Mouse (Mus musculus) left cerebral cortex, adult 11 months (tissue): ENCODE data around the gene Cdh23.

Source experiments
- DNase-seq: peaks from one replicate; pipeline ENCODE4 v3.0.0; 2022; ENCODE audit warnings: low spot score

Gene Cdh23

DNA sequence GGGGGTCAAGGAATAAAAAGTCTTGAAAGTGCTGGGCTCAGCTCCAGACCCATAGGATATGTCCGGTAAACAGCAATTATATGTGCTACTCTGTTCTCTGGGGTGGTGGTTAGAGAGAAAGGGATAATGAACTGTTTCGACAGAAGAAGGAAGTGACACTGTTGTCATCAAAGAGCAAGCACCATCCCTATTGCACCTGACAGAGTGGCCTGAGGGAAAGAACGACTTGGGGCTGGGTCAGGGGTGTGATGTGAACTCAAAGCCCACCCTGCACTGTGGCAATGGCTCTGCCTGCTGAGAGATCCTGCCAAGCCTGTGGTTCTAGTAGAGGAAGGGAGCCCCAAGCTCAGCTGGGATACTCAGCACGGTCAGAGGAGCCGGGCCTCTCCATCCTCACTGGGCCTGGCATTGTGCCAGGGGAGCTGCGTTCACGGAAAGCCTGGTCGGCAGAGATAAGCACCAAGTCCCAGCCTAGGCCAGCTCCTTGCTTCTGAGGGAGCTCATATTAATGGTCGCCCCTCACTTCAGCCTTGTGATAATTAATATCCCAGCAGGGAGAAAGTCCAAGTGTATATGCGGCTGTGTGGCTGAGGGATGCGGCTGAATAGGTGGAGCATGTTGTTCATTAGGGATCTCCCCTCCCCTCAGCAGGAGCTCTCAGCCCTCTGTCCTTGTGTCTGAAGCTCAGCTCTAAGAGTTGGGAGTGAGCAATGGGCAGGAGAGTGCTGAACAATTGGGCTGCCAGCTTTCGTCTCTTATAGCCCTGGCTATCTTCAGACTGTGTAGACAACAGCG lies 119.0 kb downstream of the Cdh23 start:
- DNase-seq = no peak

- DNase-seq = no peak
Measured at GRCm38 (mm10) chr10:60574851-60575250, 121.4 kb downstream of the Cdh23 start.

DNA sequence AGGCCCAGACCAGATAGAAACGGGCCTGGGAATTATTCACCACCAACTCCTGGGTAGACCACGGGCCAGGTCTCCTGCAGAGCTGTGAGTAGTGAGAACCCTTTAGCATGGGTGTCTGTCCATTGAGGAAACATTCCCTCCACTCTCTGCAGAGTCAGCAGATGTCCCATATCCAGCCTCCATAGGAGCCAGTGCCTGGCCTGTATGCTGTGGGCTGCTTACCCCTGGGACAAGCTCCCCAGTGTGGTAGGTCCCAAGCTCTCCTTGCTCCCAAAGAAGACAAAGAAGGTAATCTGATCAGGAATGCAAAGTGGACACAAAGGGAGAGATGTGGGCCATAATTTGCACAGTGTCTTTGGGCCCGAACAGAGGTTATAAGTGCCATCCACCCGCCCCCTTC lies 124.8 kb downstream of the Cdh23 start:
- DNase-seq = no peak

- DNase-seq = no peak
Measured at GRCm38 (mm10) chr10:60566369-60567037, 129.8 kb downstream of the Cdh23 start.

DNA sequence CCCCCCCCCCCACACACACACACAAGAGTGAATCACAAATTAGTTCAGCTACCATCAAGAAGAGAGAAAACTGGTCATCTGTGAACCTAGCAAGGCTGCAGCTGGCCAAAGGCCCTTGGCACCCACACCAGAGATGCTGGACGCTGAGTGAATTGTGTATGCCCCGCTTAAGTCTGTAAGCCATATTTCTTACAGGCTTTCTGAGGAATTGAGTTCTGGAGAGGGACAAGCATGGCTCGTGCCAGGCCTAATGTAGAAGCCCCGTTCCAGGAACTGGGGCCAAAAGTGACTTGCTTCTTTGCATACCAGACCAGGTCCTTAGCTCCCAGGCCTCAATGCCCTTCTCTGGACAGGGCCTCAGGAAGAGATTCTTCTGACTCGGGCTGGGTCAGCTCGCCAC lies 132.2 kb downstream of the Cdh23 start:
- no peak for DNase-seq

GRCm38 (mm10) chr10:60562946-60563345 lies 133.3 kb downstream of the Cdh23 start:
- DNase-seq = no peak

DNA sequence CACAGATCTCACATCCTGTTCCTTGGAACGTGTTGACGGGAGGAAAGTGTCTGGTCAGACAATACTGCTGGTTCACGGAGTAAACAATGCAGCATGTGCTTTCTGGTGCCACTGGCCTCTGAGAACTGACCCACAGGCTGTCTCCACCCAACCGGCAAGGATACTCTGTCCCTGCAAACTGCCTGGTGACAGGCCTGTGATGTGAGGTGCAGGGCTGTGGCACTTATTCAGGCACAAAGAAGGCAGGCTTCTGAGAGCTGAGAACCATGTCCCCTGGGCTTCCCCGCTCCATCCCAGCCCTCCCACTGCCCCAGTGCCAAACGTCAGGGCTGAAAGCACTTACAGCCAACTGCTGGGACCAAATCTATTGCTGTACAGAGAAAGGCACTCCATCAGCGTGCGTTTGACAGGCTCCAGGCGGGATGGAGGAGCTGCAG lies 137.8 kb downstream of the Cdh23 start:
- DNase-seq = no peak

DNA sequence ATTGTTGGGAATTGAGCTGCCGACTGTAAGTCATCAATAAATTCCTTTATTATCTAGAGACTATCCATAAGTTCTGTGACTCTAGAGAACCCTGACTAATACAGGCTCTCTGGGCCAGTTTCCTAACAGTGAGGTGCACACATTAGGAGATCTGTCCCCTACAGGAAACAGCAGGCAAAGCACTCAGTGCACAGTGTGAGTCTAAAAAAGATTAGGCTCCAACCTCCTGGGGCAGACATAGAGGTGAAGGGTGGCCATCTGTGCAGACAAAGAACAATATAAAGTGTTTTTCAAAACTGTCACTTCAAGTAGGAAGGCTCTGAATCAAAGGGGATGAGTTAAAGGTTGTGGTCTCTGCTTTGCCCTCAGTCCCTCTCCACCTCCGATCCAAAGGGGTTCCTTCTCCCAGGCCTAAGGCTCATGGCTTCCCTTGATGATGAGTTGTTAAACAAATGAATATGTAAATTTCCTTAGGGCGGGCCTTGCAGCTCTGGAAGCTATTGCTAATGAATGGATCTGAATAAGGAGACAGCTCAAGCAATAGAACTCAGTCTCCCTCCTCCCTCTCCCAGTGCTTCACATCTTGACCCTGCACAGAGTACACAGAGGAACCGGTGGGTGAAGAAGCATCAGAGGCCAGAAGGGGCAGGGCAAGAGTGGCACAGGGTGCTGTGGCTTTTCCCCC lies 143.2 kb downstream of the Cdh23 start:
- DNase-seq = no peak

DNA sequence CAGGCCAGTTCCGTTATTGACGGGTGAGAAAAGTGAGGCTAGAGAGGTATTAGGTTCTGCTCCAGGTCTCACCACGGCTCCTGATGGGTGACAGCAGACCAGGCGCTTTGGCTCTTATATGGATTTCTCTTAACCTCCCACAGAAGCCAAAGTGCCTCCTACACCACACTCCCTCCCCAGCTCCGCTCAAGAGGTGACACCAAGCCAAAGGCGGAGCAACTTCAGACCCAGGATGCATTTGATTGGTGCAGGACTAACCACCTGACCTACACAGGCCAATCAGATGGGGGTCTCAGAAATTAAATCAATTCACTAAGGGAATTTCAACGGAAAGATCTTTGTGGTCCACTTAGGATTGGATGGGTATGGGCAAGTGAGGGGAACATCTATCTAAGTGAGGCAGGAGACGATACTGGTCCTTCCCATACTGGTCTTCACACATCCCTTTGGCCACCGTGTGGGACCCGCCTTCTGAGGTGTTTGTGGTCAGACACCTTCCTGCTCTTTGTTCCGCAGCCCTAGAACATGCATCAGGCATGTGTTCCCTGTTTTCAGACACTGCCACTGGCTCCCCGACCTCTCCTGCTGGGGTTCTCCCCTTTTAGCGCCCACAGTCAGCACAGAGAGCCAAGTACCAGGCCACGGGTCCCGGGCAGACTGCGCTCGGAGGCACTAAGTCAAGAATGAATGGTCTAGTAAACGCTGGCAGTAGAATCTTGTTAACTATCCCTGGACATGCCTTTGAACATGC lies 157.0 kb downstream of the Cdh23 start:
- DNase-seq = no peak

- no peak for DNase-seq
Measured at GRCm38 (mm10) chr10:60536098-60536811, 160.0 kb downstream of the Cdh23 start.

GRCm38 (mm10) chr10:60532502-60532901 lies 163.8 kb downstream of the Cdh23 start:
- no peak for DNase-seq

DNA sequence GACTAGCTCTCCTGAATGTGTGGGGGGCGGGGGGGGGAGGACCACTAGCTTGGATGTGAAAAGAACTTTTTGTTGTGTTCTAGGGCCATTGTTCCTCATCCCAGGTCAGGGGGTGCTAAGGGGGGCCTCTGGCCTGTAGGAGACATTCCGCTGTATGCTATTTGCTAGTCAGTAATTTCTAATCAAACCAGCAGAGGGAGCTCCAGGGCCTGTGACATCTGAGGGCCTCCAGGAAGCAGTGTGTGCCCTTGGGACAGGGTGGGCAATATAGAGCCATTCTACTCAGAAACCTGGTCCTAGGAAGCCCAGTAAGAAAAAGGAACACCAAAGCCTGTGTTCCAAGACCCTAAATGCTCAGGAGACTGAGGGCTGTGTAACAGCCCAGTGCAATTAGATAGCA lies 164.9 kb downstream of the Cdh23 start:
- peak; percentile 18 for DNase-seq

GRCm38 (mm10) chr10:60530633-60531032 lies 165.7 kb downstream of the Cdh23 start:
- DNase-seq = no peak

DNA sequence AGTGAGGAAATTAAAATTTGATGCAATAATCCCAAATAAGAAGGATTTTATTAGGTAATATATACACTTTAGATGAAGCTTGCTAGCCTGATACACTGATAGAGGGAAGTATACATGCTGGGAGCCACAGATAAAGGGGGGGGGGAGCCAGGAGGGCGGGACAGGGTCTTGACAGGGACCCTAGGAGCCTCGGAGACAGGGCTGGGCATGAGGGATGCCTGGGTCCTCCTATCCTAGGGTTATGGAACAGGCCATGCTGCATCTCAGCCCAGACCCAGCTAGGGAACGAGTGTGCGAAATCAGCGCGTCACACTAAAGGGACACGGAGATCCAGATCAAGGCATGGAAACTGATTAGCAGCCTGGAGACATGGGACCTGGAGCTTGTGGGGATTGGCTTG lies 168.3 kb downstream of the Cdh23 start:
- DNase-seq = no peak

DNA sequence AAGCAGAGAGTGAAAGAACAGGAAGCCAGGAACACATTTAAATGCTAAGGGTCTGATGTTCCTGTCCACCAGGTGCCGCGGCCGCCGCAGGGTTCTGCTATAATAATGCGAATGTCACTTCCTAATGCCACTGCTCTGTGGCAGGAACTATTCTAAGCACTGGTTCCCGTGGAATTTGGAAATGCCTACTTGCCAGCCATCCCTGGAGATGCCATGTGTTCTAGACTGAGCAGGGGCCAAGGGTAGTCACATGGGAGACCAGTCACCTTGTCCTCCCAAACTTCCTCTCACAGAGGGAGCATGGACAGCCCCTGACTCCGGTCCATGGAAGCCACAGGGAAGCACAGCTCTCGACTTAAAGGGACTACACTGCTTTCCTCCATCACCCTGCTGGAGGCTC lies 171.2 kb downstream of the Cdh23 start:
- no peak for DNase-seq

- DNase-seq = no peak
Measured at GRCm38 (mm10) chr10:60516286-60516685, 180.0 kb downstream of the Cdh23 start.

DNA sequence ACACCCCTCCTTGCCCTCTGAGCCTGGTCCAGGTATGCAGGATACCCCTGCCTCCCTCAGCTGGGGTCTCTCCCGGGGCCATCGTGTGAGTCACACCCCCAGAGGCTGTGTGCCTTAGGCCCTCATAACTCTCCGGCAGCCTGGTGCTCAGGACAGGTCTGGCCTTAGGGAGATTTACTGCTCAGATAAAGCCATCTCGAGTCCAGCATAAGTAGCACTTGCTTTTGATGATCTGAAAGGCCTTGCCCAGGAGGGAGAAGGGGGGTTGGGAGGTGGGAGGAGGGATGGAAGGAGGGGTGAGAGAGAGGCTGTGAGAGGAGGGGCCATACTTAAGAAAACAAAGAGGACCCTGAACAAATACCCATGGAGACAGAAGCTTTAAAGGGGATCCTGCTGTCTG lies 197.8 kb downstream of the Cdh23 start:
- DNase-seq = no peak

DNA sequence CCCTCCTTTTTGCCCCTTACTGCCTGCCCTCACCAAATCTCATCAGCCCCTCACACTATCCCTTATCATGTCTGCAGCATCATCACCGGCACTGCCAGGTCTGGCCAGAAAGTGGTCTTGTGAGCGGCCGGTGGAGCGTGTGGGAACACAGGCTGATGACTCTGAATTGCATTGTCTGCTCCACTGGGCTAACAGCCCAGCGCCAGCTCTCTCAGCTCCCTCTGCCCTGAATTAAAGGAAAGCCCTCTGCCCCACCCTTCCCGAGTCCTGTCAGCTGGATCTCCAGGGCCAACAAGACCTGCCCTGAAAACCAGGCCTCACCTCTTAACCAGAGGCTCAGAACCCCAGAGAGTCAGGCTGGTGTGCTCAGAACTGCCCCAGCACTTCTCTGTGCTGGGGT lies 201.2 kb downstream of the Cdh23 start:
- DNase-seq = no peak

DNA sequence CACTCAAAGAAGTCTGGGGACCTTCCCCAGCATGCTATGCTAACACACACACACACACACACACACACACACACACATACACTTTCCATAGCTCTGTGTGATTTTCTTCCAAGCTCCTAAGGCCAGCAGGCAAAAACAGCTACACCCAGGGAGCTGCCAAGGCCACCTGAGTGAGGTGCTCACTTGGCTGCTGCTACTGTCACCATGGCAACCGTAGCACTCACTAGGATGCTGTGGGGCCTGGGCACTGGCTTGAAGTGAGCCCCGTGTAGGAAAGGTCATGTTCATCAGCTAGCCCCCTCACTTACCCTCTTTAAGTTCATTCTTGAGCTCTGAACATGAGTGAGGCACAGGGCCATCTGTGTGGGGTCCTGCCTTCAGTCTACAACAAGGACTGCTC lies 204.8 kb downstream of the Cdh23 start:
- DNase-seq = no peak

GRCm38 (mm10) chr10:60481381-60481780 lies 214.9 kb downstream of the Cdh23 start:
- DNase-seq = no peak

- DNase-seq = no peak
Measured at GRCm38 (mm10) chr10:60474549-60474948, 221.7 kb downstream of the Cdh23 start.
